In genomic region chr10:76809916-76810660, GRCm38 (mm10) we compare ENCODE assay signal across 12 mouse cellular contexts.
A peak's percentile ranks its signal among the peaks of the same experiment; 100 is the strongest.
DNase-seq lines count a peak whose midpoint lies in the region; ATAC-seq and TF ChIP-seq lines count a peak whose summit lies in the region.
"Had no signal": no experiment of that assay in that cellular context is flagged by ENCODE, and none has a peak within 500 bp of the region (broad histone marks: within the 10 kb centered on the region; RNA-seq: fewer than 3 reads in every experiment).

No protein-coding gene starts in this region.

- peak; percentile 53 for DNase-seq in kidney, postnatal 0 days (ENCODE audit: low spot score)
- DNase-seq in kidney, adult 2 months, result no peak
- DNase-seq in forebrain, embryonic 14.5 days (ENCODE audit: low spot score), result peak; percentile 17
- DNase-seq in midbrain, embryonic 11.5 days (ENCODE audit: low spot score, missing footprints), result no peak
- DNase-seq in retina, embryonic 14.5 days (ENCODE audit: low spot score), result peak; percentile 85
- no peak for DNase-seq in ovary, postnatal 10 days (ENCODE audit: low spot score)
- DNase-seq: cerebellum, adult 11 months; gastrocnemius, postnatal 36 days; lung, postnatal 14 days had no signal

- no peaks in the 10 kb centered on the region for H3K4me1 ChIP-seq in kidney, postnatal 0 days (replicated peaks; ENCODE audit: insufficient read depth, low read length)
- H3K4me1 ChIP-seq in kidney, adult 2 months (ENCODE audit: control insufficient read depth, insufficient read depth, low read length), result no peaks in the 10 kb centered on the region
- peaks cover 4% of the 10 kb centered on the region; the same call in 1 of the 2 replicates for H3K4me1 ChIP-seq in forebrain, embryonic 14.5 days (ENCODE audit: control insufficient read depth, insufficient read depth, low read length)
- peaks cover 20% of the 10 kb centered on the region for H3K4me1 ChIP-seq in midbrain, embryonic 11.5 days (ENCODE audit: control insufficient read depth, insufficient read depth, low read length)
- H3K4me1 ChIP-seq: limb, embryonic 15.5 days had no signal

- no peaks in the 10 kb centered on the region for H3K27me3 ChIP-seq in kidney, postnatal 0 days (ENCODE audit: insufficient read depth, low read length)
- no peaks in the 10 kb centered on the region for H3K27me3 ChIP-seq in kidney, adult 2 months (replicated peaks; ENCODE audit: control insufficient read depth, insufficient read depth, low read length)
- no peaks in the 10 kb centered on the region for H3K27me3 ChIP-seq in forebrain, embryonic 14.5 days (replicated peaks; ENCODE audit: control insufficient read depth, insufficient read depth, low read length)
- H3K27me3 ChIP-seq in midbrain, embryonic 11.5 days (ENCODE audit: control insufficient read depth, insufficient read depth, low read length), result no peaks in the 10 kb centered on the region
- H3K27me3 ChIP-seq: limb, embryonic 15.5 days had no signal

- TF ChIP-seq POLR2A in kidney, adult 2 months (IDR thresholded peaks at IDR 0.05; ENCODE audit: low read depth, low read length), result no peak

- H3K4me3 ChIP-seq in kidney, postnatal 0 days (replicated peaks; ENCODE audit: low read depth, low read length), result no peak overlapping the region
- H3K4me3 ChIP-seq in kidney, adult 2 months (ENCODE audit: insufficient read depth, low read depth, low read length), result no peak overlapping the region
- no peak overlapping the region for H3K4me3 ChIP-seq in forebrain, embryonic 14.5 days (ENCODE audit: low read depth, low read length)
- no peak overlapping the region for H3K4me3 ChIP-seq in midbrain, embryonic 11.5 days (ENCODE audit: low read depth, low read length)
- H3K4me3 ChIP-seq: erythroblast, embryonic 14.5 days; limb, embryonic 15.5 days had no signal

- H3K9ac ChIP-seq in kidney, postnatal 0 days (ENCODE audit: low read depth, low read length), result no peak overlapping the region
- H3K9ac ChIP-seq in forebrain, embryonic 14.5 days (ENCODE audit: low read length), result no peak overlapping the region
- H3K9ac ChIP-seq in midbrain, embryonic 11.5 days (ENCODE audit: low read length), result no peak overlapping the region
- H3K9ac ChIP-seq: limb, embryonic 15.5 days had no signal

- 0 out of 2 replicates have a peak, but pooled peaks have one; percentile 52 for ATAC-seq in kidney, postnatal 0 days (replicated peaks; ENCODE audit: low FRiP score, low read depth)
- peak; percentile 34; the same call in 1 of the 2 replicates for ATAC-seq in forebrain, embryonic 14.5 days
- ATAC-seq in midbrain, embryonic 11.5 days (ENCODE audit: low FRiP score), result peak; percentile 91
- ATAC-seq in megakaryocyte progenitor cell, adult 5-6 weeks (replicated peaks; ENCODE audit: poor library complexity), result no peak

- no peak overlapping the region for H3K27ac ChIP-seq in kidney, postnatal 0 days
- H3K27ac ChIP-seq in kidney, adult 2 months (ENCODE audit: insufficient read depth, low read depth, low read length), result no peak overlapping the region
- H3K27ac ChIP-seq in forebrain, embryonic 14.5 days (ENCODE audit: low read depth, low read length), result no peak overlapping the region
- H3K27ac ChIP-seq in midbrain, embryonic 11.5 days (ENCODE audit: low read depth, low read length), result peak overlapping the region; percentile 65; the same call in 1 of the 2 replicates
- H3K27ac ChIP-seq: limb, embryonic 15.5 days had no signal

- H3K9me3 ChIP-seq in kidney, postnatal 0 days (replicated peaks; ENCODE audit: low read length), result no peaks in the 10 kb centered on the region
- H3K9me3 ChIP-seq in forebrain, embryonic 14.5 days (replicated peaks; ENCODE audit: control insufficient read depth, low read length), result no peaks in the 10 kb centered on the region
- no peaks in the 10 kb centered on the region for H3K9me3 ChIP-seq in midbrain, embryonic 11.5 days (ENCODE audit: control insufficient read depth, low read length)
- H3K9me3 ChIP-seq: limb, embryonic 15.5 days had no signal

- H3K4me2 ChIP-seq in kidney, postnatal 0 days (ENCODE audit: low read length), result no peak overlapping the region
- no peak overlapping the region for H3K4me2 ChIP-seq in forebrain, embryonic 14.5 days (ENCODE audit: low read length)
- H3K4me2 ChIP-seq in midbrain, embryonic 11.5 days, result no peak overlapping the region
- H3K4me2 ChIP-seq: limb, embryonic 15.5 days had no signal

- no peak for TF ChIP-seq CTCF in kidney, postnatal 0 days (IDR thresholded peaks at IDR 0.05; ENCODE audit: low read depth)
- TF ChIP-seq CTCF in kidney, adult 2 months (conservative IDR thresholded peaks at IDR 0.05; ENCODE audit: insufficient read depth, insufficient read length, low read depth, low read length), result no peak

- 48% methylated on average over 7 of the region's 7 CpGs for WGBS in kidney, postnatal 0 days
- 75% methylated on average over 7 of the region's 7 CpGs for WGBS in kidney, adult 2 months
- WGBS in forebrain, embryonic 14.5 days, result 30% methylated on average over 7 of the region's 7 CpGs
- WGBS in midbrain, embryonic 11.5 days, result 23% methylated on average over 7 of the region's 7 CpGs

- no peaks in the 10 kb centered on the region for H3K36me3 ChIP-seq in kidney, postnatal 0 days (ENCODE audit: insufficient read depth, low read length)
- H3K36me3 ChIP-seq in kidney, adult 2 months (ENCODE audit: control insufficient read depth, insufficient read depth, low read length), result no peaks in the 10 kb centered on the region
- no peaks in the 10 kb centered on the region for H3K36me3 ChIP-seq in forebrain, embryonic 14.5 days (ENCODE audit: control insufficient read depth, insufficient read depth, low read length)
- H3K36me3 ChIP-seq in midbrain, embryonic 11.5 days (ENCODE audit: control insufficient read depth, insufficient read depth, low read length), result no peaks in the 10 kb centered on the region
- H3K36me3 ChIP-seq: limb, embryonic 15.5 days had no signal

Comparison
In these comparisons a context has a peak if more than half of its experiments do, and no peak if none do; other contexts are left out.
1. DNase-seq: peak in kidney, postnatal 0 days (single experiment), forebrain, embryonic 14.5 days (single experiment) and retina, embryonic 14.5 days (single experiment); none in kidney, adult 2 months (single experiment), midbrain, embryonic 11.5 days (single experiment) and ovary, postnatal 10 days (single experiment).